Comparison of ENCODE assay signal across 19 mouse cellular contexts in genomic region chr2:135114501-135115128, GRCm38 (mm10).
"Had no signal": no experiment of that assay in that cellular context is flagged by ENCODE, and none has a peak within 500 bp of the region (broad histone marks: within the 10 kb centered on the region; RNA-seq: fewer than 3 reads in every experiment).

No protein-coding gene starts in this region.

- H3K9ac ChIP-seq: kidney, embryonic 15.5 days; liver, embryonic 13.5 days; neural tube, embryonic 12.5 days had no signal

- DNase-seq: kidney, postnatal 10 days; kidney, postnatal 36 days; layer of hippocampus, postnatal 36 days; liver, embryonic 13.5 days; lung, adult 2 months; lung, postnatal 14 days; lung, postnatal 4 days; midbrain, embryonic 14.5 days; right cerebral cortex, adult 18-20 months; right cerebral cortex, postnatal 14 days; right cerebral cortex, postnatal 4 days; thymus, adult 2 months; thymus, postnatal 14 days; thymus, postnatal 4 days had no signal

- H3K9me3 ChIP-seq: kidney, embryonic 15.5 days; liver, embryonic 13.5 days had no signal

- H3K27me3 ChIP-seq: kidney, embryonic 15.5 days; liver, embryonic 13.5 days; neural tube, embryonic 12.5 days had no signal

- H3K36me3 ChIP-seq: kidney, embryonic 15.5 days; liver, embryonic 13.5 days; neural tube, embryonic 12.5 days had no signal

- H3K4me1 ChIP-seq: kidney, embryonic 15.5 days; liver, embryonic 13.5 days; neural tube, embryonic 12.5 days had no signal

- H3K4me2 ChIP-seq: kidney, embryonic 15.5 days; liver, embryonic 13.5 days; midbrain, embryonic 11.5 days; neural tube, embryonic 12.5 days had no signal

- H3K27ac ChIP-seq: kidney, embryonic 15.5 days; left cerebral cortex, adult 2 months; liver, embryonic 13.5 days; neural tube, embryonic 12.5 days; stomach, postnatal 0 days had no signal

- H3K4me3 ChIP-seq: kidney, embryonic 15.5 days; left cerebral cortex, adult 2 months; liver, embryonic 13.5 days; neural tube, embryonic 12.5 days had no signal
